Mouse (Mus musculus) C2C12 (cell line): ENCODE data around the gene Mrm2. TPM values are rescaled to one million over a fixed set of nuclear protein-coding genes. Genes with fewer than 3 reads are reported as not detected.

ENCODE experiments used
- H3K27me3 ChIP-seq: one replicate; pipeline ENCODE4 v1.6.1; 2011; ENCODE audit not compliant: control insufficient read depth, insufficient read depth, insufficient read length
- H3K36me3 ChIP-seq: one replicate; pipeline ENCODE4 v1.6.1; 2011; ENCODE audit not compliant: control insufficient read depth, insufficient read depth
- H3K4me3 ChIP-seq: one replicate; pipeline ENCODE4 v1.5.1; 2011; ENCODE audit warnings: mild to moderate bottlenecking, control low read depth; ENCODE audit not compliant: poor library complexity, insufficient read depth, severe bottlenecking
- H3K79me2 ChIP-seq: one replicate; pipeline ENCODE4 v1.6.1; 2011; ENCODE audit not compliant: control insufficient read depth, insufficient read depth
- H3K79me3 ChIP-seq: one replicate; pipeline ENCODE4 v1.6.1; 2011; ENCODE audit warnings: low read depth, control low read depth
- H3ac ChIP-seq: one replicate; pipeline ENCODE3; 2011; ENCODE audit warnings: low read depth; ENCODE audit not compliant: control insufficient read depth, insufficient read length
- CEBPB ChIP-seq: IDR thresholded peaks from one replicate; pipeline ENCODE4 v1.6.1; 2011; ENCODE audit warnings: low read depth, mild to moderate bottlenecking, control low read depth, moderate library complexity
- CTCF ChIP-seq: IDR thresholded peaks from one replicate; pipeline ENCODE4 v1.5.1; 2011; ENCODE audit not compliant: control insufficient read depth, insufficient read depth, insufficient read length
- FOSL1 ChIP-seq: IDR thresholded peaks from one replicate; pipeline ENCODE4 v1.8.0; 2011; ENCODE audit warnings: mild to moderate bottlenecking, low read length; ENCODE audit not compliant: poor library complexity, insufficient read depth, severe bottlenecking
- MAX ChIP-seq: IDR thresholded peaks from one replicate; pipeline ENCODE4 v1.6.1; 2011; ENCODE audit warnings: mild to moderate bottlenecking, control low read depth
- MYOD1 ChIP-seq: IDR thresholded peaks from one replicate; pipeline ENCODE4 v1.6.1; 2011; ENCODE audit warnings: low read depth; ENCODE audit not compliant: control insufficient read depth, insufficient read length
- MYOG ChIP-seq: IDR thresholded peaks from one replicate; pipeline ENCODE4 v1.6.1; 2011; ENCODE audit not compliant: control insufficient read depth, insufficient read length; ENCODE audit errors: extremely low read depth
- USF1 ChIP-seq: IDR thresholded peaks from one replicate; pipeline ENCODE4 v1.6.1; 2011; ENCODE audit warnings: low read depth, mild to moderate bottlenecking, control low read depth, moderate library complexity
- long read RNA-seq, 2 experiments: library from polyadenylated mRNA; unstranded; transcript quantifications; one replicate each; pipeline ENCODE4 v2.0.0; 2019 to 2020
- polyA plus RNA-seq: library from polyadenylated mRNA; unstranded; fragments of >200 nt; fragmentation: generic; extraction: Trizol; gene quantifications from one replicate; pipeline ENCODE4 v1.2.1, GENCODE M21; 2012; ENCODE audit warnings: missing spikeins

Gene Mrm2
- polyA plus RNA-seq, result 11.1 TPM
- long read RNA-seq, experiment 1, transcript Mrm2-201 (3 exons, 1,443 nt), result major isoform, 8 of 14 reads
- long read RNA-seq, experiment 1, partial matches to known transcripts, result 2 of 14 reads
- long read RNA-seq, experiment 1, other reads (novel, unspliced or antisense), result 4 of 14 reads
- long read RNA-seq, experiment 2, transcript Mrm2-201 (3 exons, 1,443 nt), result major isoform, 11 of 13 reads
- long read RNA-seq, experiment 2, partial matches to known transcripts, result 0 of 13 reads
- long read RNA-seq, experiment 2, other reads (novel, unspliced or antisense), result 2 of 13 reads

GRCm38 (mm10) chr5:140331615-140332512, at the start of gene Mrm2:
Gene Mrm2, minus strand, starts transcription at chr5:140331898.
- TF ChIP-seq CTCF (peak; percentile 86), MYOD1 (no peak), FOSL1 (no peak), USF1 (no peak), MYOG (no peak), MAX (peak; percentile 38)

GRCm38 (mm10) chr5:140381156-140381555, 49.5 kb upstream of the Mrm2 start:
- Histone ChIP-seq H3K36me3 (peaks cover 7% of the 10 kb centered on the region), H3K4me3 (no peak overlapping the region), H3K79me3 (peaks cover 64% of the 10 kb centered on the region), H3ac (no peak overlapping the region), H3K79me2 (peaks cover 99% of the 10 kb centered on the region), H3K27me3 (no peaks in the 10 kb centered on the region)
- TF ChIP-seq MAX, result no peak
- TF ChIP-seq CTCF, result no peak
- no peak for TF ChIP-seq CEBPB
- no peak for TF ChIP-seq USF1
- TF ChIP-seq MYOD1, result no peak
- TF ChIP-seq FOSL1, result no peak
- no peak for TF ChIP-seq MYOG

More at GRCm38 (mm10) chr5:140331615-140332512, at the start of gene Mrm2:
- H3K79me2 ChIP-seq, result peaks cover 12% of the 10 kb centered on the region
- H3K36me3 ChIP-seq, result no peaks in the 10 kb centered on the region
- H3ac ChIP-seq, result peak within 1 kb of the TSS; percentile 95
- peak within 1 kb of the TSS; percentile 68 for H3K4me3 ChIP-seq
- no peaks in the 10 kb centered on the region for H3K27me3 ChIP-seq
- H3K79me3 ChIP-seq, result no peaks in the 10 kb centered on the region

- H3K79me3 ChIP-seq, result peaks cover 63% of the 10 kb centered on the region
- TF ChIP-seq FOSL1 (no peak), MYOG (no peak), MYOD1 (no peak), MAX (no peak), USF1 (no peak), CEBPB (no peak), CTCF (no peak)
These were observed 47.6 kb upstream of the Mrm2 start for GRCm38 (mm10) chr5:140379299-140379698.

GRCm38 (mm10) chr5:140378121-140378853, 46.6 kb upstream of the Mrm2 start:
- H3K4me3 ChIP-seq, result no peak overlapping the region
- TF ChIP-seq MYOD1 (no peak), CTCF (no peak), USF1 (no peak), CEBPB (no peak), MYOG (no peak), MAX (no peak), FOSL1 (no peak)
- peaks cover 67% of the 10 kb centered on the region for H3K79me3 ChIP-seq
- H3K36me3 ChIP-seq, result peaks cover 6% of the 10 kb centered on the region
- peaks cover 100% of the 10 kb centered on the region for H3K79me2 ChIP-seq
- H3K27me3 ChIP-seq, result no peaks in the 10 kb centered on the region
- H3ac ChIP-seq, result no peak overlapping the region

More at GRCm38 (mm10) chr5:140379299-140379698, 47.6 kb upstream of the Mrm2 start:
- peaks cover 3% of the 10 kb centered on the region for H3K36me3 ChIP-seq
- peaks cover 99% of the 10 kb centered on the region for H3K79me2 ChIP-seq
- no peak overlapping the region for H3ac ChIP-seq
- no peak overlapping the region for H3K4me3 ChIP-seq
- H3K27me3 ChIP-seq, result no peaks in the 10 kb centered on the region

- TF ChIP-seq USF1 (no peak), CTCF (no peak), FOSL1 (no peak), CEBPB (no peak), MYOD1 (no peak), MAX (no peak), MYOG (no peak)
- H3K79me2 ChIP-seq, result peaks cover 100% of the 10 kb centered on the region
- peaks cover 57% of the 10 kb centered on the region for H3K79me3 ChIP-seq
These were observed 43.6 kb upstream of the Mrm2 start for GRCm38 (mm10) chr5:140375249-140375829.

More at GRCm38 (mm10) chr5:140375249-140375829, 43.6 kb upstream of the Mrm2 start:
- Histone ChIP-seq H3K27me3 (no peaks in the 10 kb centered on the region), H3ac (no peak overlapping the region), H3K36me3 (peaks cover 5% of the 10 kb centered on the region), H3K4me3 (no peak overlapping the region)
